Mouse (Mus musculus) embryo, embryonic 9.5 days (tissue): ENCODE measurements at regions not wholly inside any gene's neighbourhood (a gene's known extent, or its start where the extent isn't known, plus 50 kb on each side); places are given as distances from the start of the nearest gene placed in this dataset.
"Not testable (repeated sequence)": the region's sequence is repeated elsewhere in the genome, so short reads cannot be mapped to it uniquely, and the experiment has no call there.

Source experiments
- DNase-seq: peaks from one replicate; pipeline ENCODE4 v3.0.0-alpha.2; 2017; ENCODE audit errors: extremely low spot score

DNA sequence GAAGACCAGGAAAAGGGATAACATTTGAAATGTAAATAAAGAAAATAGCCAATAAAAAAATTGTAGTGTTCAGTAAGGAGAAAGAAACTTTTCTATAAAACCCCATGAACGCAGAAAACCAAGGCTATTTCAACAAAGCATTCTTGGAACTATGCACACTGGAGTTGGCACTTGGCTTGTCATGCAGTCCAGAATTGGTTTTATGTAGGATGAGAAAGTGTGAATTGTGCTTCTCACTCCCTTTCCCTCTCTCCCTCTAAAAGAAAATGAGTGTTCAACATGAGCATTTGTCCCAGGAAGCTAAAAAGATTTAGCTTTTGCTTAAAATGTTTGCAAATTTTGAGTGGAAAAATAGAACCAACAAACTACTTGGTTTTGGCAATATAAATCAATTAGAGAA is 841.6 kb upstream of the Adam24 start:
- no peak for DNase-seq

DNA sequence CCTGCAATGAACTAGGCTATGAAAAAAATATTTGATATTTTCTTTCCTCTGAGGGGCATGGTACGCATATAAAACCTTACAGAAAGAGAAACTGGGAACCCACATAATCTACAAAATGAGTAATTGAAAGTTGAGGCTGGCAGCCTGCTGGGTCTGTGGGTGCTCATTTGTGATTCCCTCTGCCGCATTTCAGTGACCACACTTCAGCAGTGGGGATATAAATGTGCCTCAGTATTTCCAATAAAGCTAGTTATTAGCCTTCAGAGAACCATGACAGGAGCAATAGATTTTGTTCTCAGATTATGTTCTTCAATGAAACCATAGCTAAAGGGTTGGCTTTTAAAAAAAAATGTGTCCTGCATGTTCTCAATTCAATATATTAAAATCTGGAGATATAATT is 828.0 kb upstream of the Adam24 start:
- no peak for DNase-seq

DNA sequence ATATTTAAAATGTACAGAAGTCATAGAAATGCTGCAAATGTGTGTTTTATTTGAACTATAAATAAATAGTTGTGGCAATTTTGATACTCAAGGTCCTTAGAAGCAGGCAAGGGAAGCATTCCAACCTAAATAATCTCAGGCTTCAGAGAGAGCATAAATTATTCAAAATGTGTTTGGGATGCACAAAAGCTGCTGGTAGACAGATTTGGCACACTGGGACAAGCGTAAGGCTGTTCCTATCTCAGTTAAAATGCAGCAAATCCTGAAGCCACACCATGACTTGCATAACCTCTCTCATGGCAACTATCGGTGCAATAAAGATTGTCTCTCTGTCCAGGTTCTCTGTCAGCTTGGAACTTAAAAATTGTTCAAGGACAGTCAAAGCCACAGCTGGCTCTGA is 812.3 kb upstream of the Adam24 start:
- DNase-seq: no peak

DNA sequence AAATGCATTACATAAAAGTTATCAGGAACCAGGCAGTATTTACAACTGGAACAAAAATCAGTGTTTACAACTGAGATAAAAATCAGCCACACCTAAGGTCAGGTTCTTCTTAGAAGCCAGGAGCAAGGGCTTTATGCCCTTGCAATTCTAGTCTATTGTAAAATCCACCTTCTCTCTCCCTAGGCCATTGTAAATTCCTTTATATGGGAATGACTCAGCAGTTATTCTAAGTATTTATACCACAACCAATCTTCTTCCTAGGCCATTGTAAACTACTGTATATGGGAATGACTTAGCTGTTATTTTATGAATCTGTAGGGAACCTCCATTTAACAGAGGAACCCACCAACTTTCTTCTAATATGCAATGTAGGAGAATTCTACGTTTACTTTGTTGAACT is 772.6 kb upstream of the Adam24 start:
- no peak for DNase-seq

DNA sequence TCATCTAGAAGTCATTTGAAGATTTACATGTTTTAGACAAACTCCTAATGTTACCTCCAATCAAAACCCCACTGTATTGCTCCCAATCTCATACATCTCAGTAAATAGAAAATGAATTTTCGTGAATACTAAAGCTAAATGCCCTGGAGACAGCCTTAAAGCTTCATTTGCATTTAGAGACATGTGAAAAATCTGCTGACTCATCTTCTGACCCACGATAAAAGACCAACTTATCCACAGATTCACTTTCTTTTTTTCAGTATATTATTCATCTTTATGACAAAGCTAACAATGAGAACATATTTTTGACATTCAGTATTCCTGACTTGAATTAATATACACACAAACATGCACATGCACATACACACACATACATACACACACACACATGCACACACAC is 762.0 kb upstream of the Adam24 start:
- no peak for DNase-seq

DNA sequence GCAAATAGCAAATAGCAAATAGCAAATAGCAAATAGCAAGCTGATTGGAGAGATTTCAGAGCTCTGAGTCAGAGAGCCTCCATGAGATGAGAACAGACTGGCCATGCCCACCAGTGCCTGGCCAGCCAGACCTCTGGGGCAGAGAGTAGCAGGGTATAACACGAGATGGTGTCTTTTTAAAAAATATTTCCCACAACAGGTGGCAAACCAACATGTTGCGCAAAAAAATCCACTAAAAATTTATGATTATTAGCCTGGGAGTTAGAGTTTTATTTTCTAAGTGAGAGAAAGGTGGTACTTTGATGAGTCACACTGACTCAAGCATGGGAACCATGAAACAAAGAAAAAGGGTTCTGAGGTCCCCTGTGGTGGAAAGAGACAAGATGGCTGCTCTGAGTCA is 753.5 kb upstream of the Adam24 start:
- no peak for DNase-seq

DNA sequence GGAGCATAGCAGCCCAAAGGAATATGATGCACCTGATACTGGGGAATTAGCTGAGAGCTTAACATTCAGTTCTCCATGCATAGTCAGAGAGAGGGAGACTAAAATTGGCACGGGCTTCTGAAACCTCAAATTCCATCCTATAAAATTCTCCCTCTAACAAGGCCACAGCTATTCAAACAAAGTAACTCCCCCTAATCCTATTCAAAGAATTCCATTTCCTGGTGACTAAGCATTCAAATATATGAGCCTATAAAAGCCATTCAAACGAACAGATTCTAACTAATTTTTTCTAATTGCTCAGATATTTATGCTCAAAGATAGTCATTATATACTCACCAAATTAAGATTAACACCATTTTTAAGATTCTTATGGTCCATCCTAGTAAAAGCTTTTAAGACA is 751.1 kb upstream of the Adam24 start:
- no peak for DNase-seq

DNA sequence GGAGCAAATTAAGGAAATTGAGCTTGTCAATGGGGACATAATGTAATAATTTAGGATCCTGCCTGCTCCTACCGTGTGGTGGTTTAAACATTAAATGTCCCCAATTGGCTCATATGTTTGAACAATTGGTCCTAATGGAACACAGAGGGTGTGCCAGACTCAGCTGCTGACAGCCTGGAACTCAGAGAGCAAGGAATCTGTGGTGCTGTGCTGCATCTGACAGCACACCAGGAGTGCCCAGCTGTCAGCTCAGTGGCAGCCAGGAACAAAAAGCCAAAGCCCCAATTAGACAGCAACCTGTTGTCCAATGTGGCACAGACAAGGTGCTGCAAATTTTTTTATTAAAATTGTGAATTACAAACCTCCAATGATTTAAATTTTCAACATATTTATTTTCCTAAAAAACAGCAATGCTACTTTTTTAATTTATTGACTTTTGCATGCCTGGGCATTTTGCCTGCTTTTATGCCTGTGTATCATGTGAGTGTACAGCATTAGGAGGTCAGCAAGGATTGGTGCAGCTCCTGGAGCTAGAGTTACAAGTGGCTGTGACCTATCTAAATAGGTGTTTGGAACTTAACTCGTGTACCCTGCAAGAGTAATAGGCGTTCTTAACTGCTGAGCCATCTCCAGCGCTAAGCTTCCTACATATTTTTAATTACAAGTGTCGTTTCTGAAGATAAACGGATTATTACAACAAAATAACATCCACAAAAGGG is 724.5 kb upstream of the Adam24 start:
- no peak for DNase-seq

DNA sequence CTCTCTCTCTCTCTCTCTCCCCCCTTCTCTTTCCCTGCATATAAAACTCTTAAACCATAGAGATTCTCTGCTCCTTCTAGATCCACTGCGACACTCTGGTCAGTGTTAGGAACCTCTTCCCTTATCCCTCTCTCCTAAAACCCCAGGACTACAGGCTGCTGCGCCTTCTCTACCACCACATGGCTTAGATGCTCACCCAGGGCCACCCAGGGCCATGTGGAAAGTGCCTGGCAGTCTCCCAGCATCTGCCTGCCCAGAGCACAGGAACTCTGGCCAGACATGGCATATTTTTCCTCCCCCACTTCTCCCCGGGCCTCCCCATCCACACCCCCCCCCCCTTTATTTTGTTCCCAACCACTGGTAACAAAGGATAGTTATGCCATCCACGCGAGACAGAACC is 720.4 kb upstream of the Adam24 start:
- no peak for DNase-seq

DNA sequence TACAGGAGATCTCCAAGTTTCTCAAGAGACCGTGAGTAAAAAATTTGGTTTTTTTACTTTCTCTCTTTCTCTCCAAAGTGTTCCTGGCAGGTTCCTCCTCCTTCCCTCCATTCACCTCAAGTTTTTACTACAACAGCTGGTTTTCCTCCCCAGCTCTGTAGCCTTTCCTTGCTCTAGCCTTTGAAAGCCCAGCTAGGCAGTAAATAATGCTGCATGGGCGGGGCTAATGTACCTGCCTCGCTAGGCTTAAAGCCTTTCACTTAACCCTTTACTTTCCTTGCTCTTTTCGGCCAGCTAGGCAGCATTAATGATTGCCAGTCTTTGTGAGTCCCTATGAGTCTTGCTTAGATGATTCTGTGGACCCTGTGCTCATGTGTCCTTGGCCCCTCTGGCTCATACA is 720.0 kb upstream of the Adam24 start:
- DNase-seq: no peak

DNA sequence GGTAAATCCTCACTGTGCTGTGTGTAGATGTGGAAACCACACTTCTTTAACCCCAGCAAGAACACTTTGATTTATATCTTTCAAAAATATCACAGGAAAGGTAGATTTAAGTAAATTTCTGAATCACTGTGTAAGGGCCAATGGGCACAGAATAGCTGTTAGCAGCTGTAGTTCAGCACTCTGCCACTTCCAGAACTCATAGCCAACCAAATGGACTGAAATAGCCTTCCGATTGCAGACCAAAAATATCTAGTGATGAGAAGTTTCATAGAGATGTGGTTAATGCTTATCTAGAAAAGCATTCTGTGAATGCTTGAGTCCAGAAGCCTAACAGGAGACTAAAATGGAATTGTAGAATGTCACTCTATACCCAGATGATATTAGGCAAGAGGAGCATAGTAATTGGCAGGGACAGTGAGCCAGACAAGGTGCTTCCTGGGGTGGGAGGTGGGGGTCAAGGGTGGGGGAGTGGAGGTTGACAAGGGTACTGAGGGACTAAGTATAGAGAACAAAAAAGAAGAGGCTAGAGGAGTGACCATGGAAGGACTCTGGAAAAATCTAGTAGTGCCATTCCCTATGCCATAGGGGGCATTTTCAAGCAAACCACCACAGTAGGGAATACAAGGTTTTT is 669.6 kb upstream of the Adam24 start:
- DNase-seq: no peak

DNA sequence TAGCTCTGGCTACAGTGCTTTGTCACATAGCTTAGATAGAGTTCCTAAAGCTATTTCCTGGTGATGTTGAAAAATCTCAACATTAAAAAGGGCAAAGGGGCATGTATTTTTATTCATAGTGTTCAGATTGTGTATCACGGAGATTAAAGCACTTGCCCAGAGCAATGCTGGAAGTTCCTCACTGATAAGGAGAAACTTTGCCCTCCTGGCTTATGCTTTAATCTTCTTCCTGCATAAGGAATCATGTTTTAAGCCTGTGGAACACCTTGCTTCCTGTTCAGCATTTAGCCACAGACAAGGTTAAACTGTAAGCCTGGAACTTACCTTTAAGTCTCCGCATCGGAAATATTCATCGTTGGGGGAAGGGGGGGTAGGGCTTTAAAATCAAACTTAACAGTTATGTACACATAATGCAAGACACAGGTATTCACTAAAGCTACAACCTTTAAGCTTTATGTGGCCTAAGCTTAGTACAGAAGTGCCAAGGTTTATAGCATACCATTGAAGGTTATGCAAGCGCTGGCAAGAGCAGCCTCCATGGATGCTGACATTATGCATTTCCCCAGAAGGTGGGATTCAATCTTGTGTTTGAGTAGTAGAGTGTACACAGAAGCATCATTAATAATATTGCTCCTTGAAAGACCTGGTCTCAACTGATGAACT is 655.5 kb upstream of the Adam24 start:
- DNase-seq: no peak

DNA sequence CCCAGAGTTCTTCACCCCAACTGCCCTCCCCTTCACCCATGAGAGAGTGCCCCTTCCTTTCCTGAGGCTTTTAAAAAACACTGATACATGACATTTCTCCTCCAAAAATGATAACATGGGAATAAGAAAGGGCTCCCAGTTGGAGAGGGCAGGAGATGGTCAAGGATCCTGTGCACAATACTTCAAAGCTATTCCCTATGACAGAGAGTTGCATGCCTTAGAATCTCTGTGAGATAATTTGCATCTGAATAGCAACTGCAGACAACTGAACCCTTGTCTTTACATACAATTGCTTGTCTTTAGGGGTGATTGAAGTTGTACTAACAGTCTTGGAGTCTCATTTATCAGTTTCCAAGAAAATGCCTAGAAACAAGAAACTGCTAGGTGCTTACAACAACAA is 610.7 kb upstream of the Adam24 start:
- no peak for DNase-seq

DNA sequence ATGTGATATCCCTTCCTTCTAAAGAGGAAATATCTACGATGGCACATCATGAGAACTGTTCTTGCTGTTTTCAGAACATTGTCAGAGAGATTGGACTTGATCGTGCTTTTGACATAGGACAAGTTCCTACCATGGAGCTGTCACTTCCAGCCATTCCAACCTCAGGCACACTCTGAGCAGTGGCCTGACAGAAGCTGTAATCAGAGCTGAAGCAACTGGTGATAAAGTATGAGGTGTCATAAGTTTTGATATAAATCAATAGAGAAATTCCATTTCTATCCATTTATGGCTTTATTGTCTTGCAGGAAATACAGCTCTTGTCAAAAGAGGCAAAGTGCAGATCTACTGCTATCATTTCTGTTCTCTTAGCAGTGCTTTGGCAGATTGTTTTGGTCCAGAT is 603.7 kb upstream of the Adam24 start:
- DNase-seq: no peak

DNA sequence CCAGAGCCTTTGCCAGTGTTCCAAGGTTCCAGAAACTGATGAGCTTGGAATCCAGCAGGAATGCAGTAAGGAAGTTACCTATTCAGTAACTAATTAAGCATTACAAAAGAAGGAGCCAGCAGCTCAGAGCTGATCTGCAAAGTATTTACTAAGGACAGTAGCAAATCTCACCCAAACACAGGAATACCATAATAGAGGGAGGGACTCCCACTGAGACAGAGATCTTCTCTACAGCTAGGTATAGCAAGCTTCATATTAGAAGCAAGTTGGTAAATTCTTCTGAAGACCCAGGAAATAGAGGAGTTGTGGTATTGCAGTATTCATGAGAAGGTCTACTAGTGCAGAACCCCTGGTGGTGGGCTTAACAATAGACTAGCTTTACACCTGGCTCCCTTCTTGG is 593.9 kb upstream of the Adam24 start:
- DNase-seq: not testable (repeated sequence)

DNA sequence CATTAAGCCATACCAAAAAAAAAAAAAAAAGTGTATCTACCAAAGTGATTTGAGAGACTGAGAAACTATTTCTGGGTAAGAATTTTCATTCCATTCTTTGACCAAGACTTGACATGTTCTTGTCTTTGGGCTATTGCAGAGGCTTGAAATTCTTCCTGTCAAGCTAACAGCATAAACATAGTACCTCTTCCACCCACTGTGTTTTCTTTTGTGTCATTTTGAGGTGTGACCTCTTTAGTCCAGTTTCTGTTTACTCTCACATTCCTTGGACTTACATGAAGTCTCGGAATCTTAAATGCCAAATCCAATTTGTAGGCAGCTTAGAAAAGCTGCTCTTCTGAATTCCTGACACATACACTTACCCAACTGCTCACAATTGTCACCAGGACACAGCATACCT is 590.7 kb upstream of the Adam24 start:
- no peak for DNase-seq

DNA sequence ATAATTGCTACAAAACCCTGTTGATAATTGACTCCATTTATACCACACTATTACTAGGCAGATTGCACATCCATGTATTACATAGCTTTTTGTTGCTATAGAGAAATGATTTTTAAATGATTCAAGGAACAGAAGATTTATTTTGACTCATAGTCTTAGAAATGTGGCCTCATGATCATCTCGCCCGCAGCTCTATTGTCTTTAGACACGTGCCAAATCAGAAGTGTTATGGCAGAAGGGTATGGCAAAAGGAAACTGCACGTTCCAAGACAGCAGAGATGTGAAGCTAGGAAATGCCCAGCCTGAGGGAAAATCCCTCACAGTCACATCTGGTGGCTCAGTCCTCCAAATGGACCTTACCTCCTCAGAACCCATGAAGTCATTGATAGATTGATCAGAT is 585.5 kb upstream of the Adam24 start:
- no peak for DNase-seq

DNA sequence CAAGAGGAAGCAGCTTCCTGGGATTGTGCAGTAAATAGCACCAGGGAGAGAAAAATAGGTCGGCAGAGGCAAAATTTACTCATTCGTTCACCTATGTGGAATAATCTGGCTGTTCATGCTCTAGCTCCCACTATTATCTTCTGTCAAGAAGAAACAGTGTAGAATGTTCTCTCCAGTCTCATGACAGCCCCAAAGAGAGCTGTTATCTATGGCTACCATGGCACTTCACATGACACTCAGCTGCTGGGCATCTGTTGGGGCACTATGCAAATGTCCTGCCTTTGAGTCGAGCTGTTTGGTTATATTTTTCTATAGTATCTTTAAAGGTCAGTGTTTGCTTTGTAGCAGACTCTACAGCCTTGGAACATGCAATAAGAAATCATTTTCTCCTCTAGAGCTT is 550.5 kb upstream of the Adam24 start:
- no peak for DNase-seq

DNA sequence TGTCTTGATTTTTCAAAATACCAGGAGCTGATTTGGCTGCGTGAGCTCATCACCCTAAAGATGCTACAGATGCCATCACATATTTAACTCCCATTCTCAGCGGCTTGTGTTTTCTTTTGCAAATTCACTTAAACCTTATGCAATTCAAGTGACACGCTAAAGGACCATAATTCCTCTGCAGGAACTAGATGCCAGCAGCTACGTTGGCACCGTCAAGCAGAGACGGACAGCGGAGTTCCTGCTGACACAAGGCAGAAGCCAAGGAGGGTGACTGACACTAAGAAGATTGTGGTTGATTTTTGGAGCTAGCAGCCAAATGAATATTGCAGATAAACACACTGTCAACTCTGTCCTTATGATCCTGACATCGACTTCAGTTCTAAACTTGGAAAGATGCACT is 547.7 kb upstream of the Adam24 start:
- DNase-seq: no peak

DNA sequence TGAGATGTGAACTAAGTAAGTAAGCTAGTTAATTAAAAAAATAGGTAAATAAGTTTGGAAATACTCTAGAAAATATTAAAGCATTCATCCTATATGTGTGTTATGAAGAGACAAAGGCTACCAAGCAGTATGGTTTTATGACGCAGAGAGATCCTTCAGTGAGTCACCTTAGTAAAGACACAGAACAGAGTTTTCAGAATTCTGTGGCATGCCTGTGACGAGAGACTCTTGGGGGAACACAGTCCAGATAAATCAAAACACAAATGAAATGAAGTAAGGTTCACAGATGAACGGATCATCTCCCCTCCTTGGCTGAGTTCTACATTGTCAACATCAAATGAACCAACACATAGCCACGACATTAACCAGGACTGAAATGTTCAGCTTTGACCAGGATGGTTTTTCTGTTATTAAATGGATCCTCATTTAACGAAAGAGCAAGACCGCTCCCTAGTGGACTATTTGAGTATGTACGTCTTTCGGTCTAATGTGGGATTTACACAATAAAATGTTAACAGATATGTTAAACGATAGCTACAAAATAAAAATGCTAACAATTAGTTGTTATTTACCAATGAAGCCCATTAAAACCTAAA is 542.1 kb upstream of the Adam24 start:
- peak; percentile 34 for DNase-seq

DNA sequence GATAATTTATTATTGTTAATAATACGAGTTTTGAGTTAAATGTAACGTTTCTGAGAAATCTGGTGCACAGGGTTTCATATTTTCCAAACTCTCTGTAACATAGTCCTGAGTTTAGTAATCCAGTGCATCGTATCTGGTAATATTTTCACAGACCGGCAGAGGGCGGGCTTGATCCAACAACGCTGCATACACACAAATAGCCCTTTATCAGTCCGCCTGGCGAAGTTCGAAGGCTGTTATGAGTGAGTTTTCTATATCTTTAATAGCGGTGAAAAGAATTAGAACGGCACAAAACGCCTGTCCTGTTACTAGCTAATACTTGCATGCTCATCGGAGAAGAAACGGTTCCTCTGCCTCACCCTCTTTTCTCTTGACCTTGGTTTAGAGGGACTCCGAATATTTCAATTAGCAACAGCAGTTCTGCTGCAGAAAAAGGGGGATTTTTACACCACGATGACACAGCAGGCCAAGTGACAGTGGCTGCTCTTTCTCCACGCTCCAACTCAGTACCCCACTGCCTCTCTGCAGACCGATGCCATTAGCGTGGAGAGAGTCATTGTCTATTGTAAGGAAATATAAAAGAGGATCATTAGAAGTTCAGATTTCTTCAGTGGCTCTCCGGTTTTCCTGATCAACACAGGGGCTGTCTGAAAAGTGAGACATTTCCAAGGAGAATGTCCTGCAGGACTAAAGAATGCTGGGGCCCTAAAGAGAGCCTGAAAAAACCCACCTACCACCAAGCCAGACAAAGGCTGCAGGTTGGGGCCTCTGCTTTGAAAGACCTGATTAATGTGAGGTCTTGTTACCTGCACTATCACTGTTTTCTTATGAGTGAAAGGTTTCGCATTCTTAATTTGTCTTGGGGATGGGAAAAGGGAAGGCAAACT is 523.7 kb upstream of the Adam24 start:
- DNase-seq: peak; percentile 70

DNA sequence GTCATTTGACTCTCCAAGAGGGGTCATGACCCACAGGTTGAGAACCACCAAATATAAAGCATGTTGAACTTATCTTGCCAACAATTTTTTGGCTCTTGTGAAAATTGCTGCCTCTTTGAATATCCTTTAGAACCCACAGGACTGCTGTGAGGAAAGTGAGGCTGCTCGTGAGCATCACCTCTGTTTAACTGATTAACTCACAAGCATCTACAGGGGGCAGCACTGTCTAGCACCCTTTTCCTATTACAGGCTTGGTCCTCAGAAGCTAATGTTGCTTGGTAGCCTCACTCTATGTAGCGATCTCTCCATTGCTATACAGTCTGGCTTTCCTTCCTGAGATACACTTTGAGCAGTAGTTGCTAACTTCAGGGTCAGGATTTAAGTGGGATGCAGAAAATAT is 522.4 kb upstream of the Adam24 start:
- DNase-seq: no peak
